Mouse (Mus musculus) adipocyte (in vitro differentiated cells): ENCODE results near the gene Gm20425.
A peak's percentile ranks its signal among the peaks of the same experiment; 100 is the strongest.
"Not testable (repeated sequence)": the region's sequence is repeated elsewhere in the genome, so short reads cannot be mapped to it uniquely, and the experiment has no call there.

Source experiments
- DNase-seq: peaks from one replicate; pipeline ENCODE4 v3.0.0-alpha.2; 2016; ENCODE audit warnings: low spot score

The Gm20425 gene

DNA sequence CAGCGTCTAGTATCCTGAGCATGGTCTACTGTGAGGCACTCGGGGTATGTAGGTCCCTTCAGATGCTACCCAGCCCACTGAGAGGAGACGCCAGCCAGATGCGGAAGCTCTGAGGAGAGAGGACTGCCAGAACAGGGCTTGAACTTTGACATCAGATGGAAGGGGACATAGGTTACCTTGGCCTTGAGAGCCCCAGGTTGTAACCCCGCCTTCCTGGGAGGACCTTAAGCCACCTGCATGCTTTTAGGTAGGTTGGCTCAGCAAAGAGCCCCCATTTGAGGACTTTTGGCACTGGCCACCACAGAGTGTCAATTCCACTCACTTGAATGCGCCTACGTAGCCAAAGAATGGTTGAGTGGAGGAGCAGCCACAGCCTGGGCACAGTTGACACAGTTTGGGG, 5.4 kb downstream of the Gm20425 start:
- no peak for DNase-seq

DNA sequence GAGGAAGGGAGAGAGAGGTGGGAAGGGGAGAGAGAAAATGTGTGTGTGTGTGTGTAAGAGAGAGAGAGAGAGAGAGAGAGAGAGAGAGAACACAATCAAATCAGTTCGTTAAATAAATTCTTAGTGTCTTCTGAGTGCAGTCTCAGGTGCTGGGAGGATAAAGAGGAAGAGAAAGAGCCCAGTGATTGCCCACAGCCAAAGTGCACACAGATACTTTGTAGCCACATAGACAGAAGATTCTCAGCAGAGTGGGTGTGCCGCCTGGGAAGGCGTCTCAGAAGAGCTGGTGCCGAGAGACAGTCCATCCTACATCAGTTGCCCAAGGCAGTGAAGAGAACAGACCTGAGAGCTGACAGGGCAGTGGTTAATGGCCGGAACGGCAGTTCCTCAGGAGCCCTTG, 15.8 kb downstream of the Gm20425 start:
- no peak for DNase-seq

DNA sequence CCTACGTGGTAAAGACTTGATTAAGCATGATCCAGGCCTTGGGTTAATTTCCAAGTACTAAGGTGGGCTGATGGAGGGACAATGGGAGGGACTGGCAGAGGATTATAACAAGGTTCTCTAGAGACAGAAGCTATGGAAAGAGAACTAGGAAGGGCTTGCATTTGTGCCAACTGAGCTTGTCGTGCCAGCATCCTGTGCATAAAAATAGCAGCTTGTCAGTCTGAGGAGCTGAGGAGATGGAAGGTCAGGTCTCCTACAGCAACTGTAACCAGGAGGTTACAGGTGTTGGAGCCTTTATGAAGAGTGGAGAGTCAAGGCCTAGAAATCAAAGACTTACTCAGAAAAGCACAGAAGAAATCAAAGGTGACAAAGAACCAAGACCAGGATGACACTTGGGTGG, 16.5 kb downstream of the Gm20425 start:
- DNase-seq = peak; percentile 19

DNA sequence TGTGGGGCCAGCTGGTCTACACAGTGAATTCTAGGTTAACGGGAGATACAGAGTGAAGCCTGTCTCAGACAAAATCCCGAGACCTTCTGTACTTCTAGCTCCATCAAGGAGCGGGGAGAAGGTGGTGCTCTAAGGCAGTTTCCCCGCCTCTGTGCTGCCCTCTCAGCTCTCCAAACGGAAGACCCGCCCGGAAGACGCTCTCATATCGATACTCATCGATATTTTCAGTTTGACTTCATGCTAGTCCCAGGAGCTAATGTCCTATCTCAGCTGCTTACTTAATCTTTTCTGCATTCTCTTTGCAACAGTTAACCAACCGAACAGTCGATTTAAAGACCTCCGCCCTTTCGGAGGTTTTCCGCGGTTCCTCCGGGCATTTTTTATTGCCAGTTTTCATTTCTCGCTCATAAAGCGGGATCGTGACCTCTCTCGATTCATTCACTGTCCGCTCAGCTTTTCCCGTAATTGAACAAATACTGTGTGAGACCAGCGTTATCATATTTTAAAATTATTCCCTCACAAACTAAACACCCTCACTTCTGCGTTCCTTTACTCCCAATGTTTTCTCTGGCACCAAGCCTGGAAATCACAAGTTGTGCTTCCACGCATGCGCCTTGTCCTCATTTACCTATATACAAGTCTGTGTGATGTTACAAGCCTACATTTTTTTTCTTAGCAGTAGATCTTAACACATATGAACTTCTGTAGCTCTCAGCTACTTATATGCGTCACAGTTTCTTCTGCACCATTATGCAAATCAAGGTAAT, 17.3 kb downstream of the Gm20425 start:
- no peak for DNase-seq

DNA sequence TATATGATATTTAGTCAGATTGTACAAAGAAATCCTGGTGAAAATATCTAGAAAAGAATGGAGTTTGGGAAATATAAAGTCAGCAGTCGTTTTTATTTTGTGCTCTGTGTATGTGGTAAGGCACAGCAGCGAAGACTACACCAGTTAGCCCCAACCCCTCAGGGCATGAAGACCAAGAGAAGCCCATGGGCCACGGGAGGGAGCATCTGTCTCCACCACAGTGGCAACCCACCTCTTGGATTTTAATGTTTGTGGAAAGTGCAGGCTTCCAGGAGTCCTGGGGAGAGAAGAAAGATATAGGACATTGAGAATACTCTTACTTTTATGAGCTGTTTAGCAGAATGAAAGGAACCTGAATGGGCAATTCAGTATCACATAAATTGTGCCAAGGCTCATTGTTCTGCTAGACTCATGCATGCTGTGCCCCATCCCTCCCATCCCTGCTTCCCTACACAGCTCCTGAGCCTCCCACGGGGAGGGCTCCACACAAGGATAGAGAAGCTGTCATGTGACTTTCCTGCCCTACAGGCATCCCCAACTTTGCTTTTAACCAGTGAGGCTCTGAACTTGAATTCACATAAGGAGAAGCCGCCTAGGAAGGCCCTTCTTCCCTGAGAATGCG, 21.2 kb downstream of the Gm20425 start:
- DNase-seq = no peak

DNA sequence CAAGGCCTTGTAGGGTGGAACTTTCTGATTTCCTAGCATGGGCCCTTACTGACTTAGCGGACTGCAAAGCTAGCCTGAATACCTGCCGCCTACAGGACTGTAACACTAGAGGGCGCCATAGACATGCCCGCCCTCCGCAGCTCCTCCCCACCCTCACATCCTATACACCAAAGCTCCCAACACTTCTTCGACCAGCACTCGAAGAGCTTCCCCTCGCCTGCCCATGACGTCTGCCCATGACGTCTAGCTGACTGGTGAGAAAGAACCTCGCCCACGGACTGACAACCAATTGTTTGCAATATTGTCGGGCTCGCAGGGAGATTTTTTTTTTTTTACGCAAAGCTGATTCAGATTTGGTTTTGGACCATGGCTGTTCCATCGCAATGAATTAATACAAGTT, 22.3 kb downstream of the Gm20425 start:
- peak; percentile 51 for DNase-seq

DNA sequence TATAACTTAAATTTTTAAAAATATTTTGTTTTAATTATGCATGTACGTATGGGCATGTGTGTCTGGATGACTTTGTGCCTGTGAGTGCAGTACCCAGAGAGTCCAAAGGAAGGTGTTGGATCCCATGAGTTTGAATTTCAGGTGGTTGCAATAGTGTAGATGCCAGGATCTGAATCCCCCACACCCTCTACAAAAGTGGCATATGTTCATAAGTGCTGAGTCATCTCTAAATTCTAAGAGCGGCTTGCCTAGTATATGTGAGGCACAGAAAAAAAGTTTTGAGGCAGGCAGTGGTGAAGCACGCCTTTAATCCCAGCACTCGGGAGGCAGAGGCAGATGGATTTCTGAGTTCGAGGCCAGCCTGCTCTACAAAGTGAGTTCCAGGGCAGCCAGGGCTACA, 24.3 kb downstream of the Gm20425 start:
- DNase-seq = no peak

DNA sequence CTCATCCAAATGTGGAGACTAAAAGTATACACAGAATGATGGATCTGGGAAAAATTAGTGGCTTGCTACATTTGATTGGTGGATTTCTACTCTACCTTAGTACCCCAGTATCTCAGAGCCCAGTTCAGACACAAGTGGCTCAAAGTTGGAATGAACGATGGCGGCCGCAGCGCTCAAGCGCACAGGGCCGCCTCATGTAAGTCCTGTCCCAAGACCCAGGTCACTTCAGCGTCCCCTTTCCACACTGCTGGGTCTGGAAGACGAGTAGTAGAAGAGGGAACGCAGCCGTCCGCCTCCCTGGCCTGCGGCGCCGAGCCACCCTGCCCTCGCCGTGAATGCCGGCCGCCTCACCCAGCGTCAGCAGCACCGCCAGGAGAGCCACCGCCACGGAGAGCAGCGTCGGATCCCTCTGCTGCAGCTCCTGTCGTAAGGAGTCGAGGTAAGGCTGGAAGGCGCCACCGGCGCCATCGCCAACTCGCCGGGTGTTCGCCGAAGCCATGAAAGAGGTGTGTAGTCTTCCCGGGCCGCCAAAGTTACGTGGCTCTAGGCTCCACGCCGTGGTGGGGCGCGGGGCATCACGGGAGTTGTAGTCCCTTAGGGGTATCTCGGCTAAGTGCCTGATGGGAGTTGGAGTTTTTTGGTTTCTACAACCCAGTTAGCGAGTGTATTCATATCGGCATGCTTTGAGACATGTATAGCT, 28.4 kb downstream of the Gm20425 start, which contains the start of gene Srprb:
Srprb (minus strand) TSS at position 577 of the 700 bp plus-strand sequence.
- peak; percentile 89 for DNase-seq

DNA sequence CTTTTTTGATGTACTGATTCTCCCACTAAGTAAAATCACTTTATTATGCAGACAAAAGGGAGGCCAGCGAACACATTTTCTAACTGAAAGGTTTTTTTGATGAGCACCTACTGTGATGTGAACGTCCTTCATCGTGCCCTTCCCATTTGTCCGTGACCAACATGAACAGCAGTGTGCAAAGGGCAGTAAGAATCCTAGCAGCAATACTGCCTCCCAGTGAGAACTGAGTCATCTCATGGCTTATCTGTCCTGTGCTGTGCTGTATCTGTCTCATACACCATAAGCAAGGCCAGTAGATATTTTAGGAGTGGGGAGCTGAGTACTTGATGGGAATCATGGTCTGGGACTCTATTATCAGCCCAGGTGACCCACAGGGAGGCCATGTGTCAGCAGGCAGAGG, 41.7 kb downstream of the Gm20425 start:
- DNase-seq = no peak

DNA sequence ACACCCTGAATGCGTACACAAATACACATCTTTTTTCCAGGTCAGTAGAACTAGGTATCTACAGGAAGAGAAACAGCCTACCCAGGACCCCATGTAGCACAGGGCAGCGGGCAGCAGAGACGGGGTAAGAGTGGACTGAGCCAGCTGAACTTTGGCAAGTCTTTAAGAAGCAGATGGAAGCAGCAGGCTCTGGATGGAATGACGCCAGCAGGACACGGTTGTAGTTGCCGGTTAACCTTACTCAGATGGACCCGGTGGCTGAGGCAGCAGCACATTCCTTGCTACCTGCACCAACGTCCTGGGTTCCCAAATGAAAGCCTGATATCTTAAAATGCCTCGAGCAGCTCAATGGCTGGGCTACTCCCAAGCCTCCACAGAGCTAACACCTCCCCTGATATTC, 43.4 kb downstream of the Gm20425 start:
- peak; percentile 61 for DNase-seq

DNA sequence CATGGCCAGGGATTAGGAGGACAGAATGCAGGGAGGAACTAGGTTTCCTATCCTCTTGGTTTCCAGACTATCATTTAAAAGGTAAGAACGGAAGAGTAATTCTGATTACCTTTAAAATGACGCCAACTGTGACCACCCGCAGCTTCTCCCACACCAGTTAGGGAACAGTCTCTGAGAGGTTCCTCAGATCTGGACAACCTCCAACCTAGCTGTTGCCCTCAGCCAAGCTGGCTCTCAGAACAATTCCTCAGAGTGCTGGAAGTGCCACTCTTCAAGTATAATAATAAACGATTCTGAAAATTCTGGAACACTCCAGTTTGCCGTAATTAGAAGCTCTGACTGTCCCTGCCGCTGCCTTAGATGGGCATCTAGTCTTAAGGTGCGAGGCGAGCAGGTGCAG, 44.2 kb downstream of the Gm20425 start:
- peak; percentile 67 for DNase-seq

DNA sequence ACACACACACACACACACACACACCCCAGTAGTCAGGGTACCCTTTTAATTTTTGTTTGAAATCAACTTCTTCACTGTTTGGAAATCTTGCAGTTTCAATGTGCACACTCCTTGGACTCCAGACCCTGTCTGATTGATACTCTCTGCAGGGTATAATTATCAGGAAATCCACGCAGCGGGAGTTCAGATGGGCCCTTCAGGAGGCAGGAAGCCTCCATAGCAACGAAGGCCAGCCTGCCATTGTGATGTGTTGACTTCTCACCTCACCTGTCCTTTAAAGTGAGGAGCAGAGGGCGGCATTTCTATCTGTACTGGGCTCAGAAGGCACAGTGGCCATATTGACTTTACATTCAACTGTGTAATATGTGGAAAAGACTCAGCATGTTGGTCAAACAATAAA, 45.3 kb downstream of the Gm20425 start:
- no peak for DNase-seq

DNA sequence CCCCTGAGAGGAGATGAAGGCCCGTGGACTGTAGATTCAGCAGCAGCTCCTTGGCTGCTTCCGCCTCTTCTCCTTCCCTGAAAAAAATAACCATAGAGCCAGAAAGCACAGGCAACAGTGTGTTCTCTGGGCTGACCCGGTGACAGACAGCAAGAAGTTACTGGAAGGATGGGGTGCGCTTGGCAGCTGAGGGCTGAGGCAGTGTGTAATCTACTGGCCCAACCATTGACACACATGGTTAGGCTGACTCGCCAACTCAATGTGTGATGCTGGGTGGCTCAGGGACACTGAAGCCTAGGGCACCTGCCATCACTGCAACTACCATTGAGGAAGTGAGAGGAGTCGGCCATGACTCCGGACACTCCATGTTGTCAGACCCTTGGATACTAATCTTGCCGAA, 48.2 kb downstream of the Gm20425 start:
- DNase-seq = no peak

DNA sequence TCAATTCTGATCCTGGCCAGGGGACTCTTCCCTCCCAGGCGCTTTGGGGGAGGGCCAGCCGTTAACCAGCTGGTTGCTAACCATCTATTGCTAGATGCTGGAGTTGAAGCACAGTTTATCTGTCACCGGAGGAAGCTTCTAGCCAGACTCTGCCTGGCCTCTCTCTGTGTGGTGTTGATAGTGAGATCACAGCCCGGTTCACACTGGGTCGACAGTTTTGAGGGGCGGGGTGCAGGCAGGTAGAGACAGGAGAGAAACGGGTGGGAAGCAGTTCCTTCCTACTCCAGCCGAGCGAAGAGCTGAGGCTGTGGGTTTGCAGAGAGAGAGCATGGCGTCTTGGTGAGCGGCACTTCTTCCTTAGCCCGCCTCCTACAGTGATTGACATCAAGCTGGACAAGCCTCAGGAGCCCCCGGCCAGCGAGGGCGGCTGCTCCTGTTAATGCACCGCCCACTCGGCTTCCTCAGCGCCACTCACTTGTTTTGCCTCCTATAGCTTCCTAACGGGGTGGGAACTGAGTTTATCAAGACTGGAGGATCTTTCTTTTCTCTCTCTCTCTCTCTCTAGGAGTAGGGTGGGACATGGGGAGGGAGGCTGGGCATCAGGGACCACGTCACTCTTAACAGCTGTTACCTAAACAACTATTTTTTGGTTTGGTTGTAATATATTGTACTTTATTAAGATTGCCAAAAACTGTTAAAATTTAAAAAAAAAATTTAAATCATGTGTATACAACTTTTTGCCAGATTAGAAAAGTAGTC, 49.1 kb downstream of the Gm20425 start:
- no peak for DNase-seq

DNA sequence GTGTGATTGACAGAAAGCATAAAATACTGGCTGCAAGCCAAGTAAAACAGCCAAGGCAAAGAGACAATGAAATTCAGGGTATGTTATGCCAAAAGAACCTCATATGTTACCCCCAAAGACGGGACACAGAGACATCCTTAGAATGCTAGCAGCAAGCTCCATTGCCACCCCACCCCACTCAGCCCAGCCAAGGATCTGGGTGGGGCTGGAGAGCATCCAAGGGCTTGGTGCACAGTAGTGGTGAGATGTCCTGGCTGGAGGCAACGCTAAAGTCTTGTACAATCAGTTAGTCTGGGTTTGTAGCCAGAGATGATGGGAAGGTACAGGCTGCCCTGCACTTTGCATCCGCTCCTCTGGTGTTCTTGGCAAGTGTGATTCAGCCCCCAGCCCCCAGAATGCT, 49.8 kb downstream of the Gm20425 start:
- peak; percentile 29 for DNase-seq

DNA sequence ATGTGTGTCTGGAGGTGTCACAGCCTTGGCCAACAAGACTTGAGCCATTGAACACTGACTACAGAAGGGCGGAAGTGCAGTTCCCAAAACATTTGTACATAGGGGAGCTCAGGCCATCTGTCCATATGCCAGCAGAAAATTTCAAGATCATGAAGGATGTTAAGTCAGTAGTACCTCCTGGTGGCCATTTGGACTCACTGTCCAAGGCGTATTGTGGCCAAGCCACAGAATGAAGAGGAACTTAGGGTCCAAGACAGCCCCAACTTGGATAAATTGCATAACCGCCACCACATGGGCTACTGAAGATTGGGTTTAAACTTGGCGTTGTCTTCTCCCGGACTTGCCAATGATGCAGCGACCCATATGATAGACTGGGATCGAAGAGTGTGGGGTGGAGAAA, 54.4 kb downstream of the Gm20425 start:
- peak; percentile 12 for DNase-seq

DNA sequence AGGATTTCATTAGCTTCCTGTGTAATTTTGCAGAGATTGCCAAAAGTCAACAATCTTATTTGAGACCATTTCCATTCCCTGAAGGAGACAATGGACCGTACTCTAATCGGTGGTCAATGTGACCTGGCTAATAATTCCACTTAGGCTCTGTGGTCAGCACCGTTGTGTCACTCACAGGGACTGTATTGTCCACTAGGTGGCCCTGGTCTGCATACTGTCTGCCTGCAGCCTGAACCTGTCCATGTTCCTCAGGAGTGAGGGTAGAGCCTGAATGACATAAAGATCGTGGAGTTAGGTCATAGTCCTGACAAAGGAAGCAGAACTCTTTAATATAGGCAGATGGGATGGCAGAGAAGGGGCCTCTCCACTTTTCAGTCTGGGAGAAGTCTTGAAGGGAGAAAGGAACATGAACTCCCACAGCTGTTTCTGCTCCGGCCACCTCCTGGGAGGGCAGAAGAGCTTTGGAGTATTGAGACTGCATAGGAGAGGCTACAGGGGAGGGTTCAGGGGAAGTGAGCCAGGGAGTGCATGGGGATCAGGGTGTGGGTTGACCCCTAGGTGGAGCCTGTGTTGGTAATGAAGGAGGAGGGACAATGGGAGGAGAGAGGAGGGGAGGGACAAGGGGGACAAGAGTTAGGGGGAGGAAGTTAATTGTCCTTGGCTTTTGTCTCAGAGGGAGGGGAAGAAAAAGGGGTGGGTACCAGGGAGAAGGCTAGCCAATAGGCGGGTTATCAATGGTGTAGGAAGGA, 55.2 kb downstream of the Gm20425 start:
- DNase-seq = peak; percentile 32

DNA sequence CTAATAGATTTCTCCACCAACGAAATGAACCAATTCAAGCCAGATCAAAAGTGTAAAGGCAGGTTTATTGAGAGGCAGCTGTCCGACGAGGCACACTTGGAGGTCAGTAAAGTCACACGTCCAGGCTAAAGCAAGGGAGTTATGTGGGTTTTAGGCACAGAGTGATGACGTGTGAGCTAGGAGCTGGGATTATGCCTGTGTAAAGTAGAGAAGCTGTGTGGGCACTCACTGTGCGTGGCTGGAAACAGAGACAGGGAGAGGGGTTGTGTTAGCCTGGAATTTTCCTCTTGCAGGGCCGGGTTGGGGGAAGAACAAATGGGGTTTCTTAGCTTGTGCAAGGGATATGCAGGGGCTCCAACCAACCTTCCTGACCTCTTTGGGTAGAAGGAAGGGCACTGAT, 61.3 kb downstream of the Gm20425 start:
- DNase-seq = no peak

DNA sequence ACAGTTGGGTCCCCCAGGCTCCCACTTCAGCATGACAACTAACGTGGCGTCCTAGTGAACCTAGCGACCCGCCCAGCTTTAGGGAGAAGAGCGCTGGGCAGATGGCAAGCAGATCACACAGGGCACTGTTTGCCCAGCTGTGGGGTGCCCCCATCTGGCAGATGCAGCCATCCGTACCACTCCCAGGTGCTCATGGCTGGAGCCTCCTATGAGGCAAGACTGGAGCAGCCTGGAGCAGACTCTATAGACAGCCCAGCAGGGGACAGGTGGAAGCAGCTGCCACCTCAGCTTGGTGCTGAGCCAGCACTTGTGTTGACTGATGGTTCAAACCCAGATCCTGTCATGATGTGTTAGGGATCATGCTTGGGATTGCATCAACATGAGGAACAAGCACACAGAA, 62.1 kb downstream of the Gm20425 start:
- no peak for DNase-seq

DNA sequence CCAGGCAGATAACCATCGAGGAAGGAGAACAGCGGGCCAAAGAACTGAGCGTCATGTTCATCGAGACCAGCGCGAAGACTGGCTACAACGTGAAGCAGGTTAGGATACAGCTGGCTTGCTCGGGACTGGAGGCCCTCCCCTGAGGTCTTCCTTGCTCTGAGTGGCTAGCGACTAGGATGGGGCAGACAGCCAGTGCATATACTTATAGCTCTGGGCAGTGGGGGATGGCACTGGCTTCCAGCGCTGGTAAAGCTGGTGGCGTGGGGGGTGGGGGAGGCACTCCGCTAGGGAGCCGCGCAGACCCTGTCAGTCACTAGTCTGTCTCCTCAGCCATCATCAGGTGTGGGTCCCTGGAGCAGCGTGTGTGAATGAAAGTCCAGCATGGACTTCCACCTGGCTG, 66.3 kb downstream of the Gm20425 start:
- DNase-seq = no peak

DNA sequence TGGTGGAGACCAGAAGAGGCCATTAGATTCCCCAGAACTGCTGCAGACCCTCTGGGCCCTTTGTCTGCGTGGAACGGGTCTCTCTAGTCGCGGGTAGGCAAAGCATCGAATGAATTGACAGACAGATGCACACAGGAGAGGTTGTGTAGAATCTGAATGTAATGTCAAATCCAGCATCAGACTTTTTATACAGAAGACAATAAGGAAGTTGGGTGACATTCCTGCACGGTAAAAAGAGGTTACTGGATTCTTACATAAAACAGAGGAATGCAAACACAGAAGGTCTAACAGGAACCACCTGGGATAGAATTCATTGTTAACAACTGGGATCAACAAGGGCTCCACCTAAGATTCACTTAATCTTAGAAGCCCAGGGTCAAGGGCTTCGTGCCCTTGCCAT, 74.9 kb downstream of the Gm20425 start:
- not testable (repeated sequence) for DNase-seq

DNA sequence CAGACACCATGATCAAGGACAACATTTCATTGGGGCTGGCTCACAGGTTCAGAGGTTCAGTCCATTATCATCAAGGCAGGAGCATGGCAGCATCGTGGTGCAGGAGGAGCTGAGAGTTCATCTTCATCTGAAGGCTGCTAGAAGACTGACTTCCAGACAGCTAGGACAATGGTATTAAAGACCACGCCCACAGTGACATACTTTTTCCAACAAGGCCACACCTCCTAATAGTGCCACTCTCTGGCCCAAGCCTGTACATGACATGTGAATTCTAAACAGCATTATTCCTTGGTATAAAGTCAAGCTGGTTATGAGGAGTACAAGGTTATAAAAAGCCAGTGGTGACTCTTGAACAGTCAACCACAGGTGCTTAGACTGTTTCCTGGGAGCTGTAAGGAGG, 75.5 kb downstream of the Gm20425 start:
- no peak for DNase-seq
